Mouse (Mus musculus) stomach, postnatal 0 days (tissue): ENCODE data around the gene Ears2. TPM values are rescaled to one million over a fixed set of nuclear protein-coding genes. Genes with fewer than 3 reads are reported as not detected.

Experiments used
- ATAC-seq: fragments of 200-750 bp; cut with Nextera tagmentation; 2 replicates; pipeline ENCODE4 v1.8.0; 2017; ENCODE audit not compliant: low FRiP score, low TSS enrichment
- DNase-seq: peaks from one replicate; pipeline ENCODE4 v3.0.0-alpha.2; 2016; ENCODE audit warnings: low spot score
- H3K27ac ChIP-seq: fragments of 300-500 bp; sonication (generic); replicated peaks from 2 replicates; pipeline ENCODE4 v1.5.1; 2014; ENCODE audit warnings: mild to moderate bottlenecking, control low read depth
- H3K27me3 ChIP-seq: fragments of 300-500 bp; sonication (generic); 2 replicates; pipeline ENCODE4 v1.6.1; 2014; ENCODE audit warnings: low read length; ENCODE audit not compliant: control insufficient read depth, insufficient read depth
- H3K36me3 ChIP-seq: fragments of 300-500 bp; sonication (generic); 2 replicates; pipeline ENCODE4 v1.6.1; 2014; ENCODE audit warnings: low read length, mixed read lengths; ENCODE audit not compliant: control insufficient read depth, insufficient read depth
- H3K4me1 ChIP-seq: fragments of 300-500 bp; sonication (generic); replicated peaks from 2 replicates; pipeline ENCODE4 v1.6.1; 2014; ENCODE audit warnings: antibody characterized with exemption; ENCODE audit not compliant: control insufficient read depth, insufficient read depth
- H3K4me2 ChIP-seq: fragments of 300-500 bp; sonication (generic); replicated peaks from 2 replicates; pipeline ENCODE4 v1.6.1; 2014; ENCODE audit warnings: low read depth, mild to moderate bottlenecking, control low read depth, moderate library complexity
- H3K4me3 ChIP-seq: fragments of 300-500 bp; sonication (generic); 2 replicates; pipeline ENCODE4 v1.5.1; 2014; ENCODE audit warnings: low read depth, low read length, control low read depth
- H3K9ac ChIP-seq: fragments of 300-500 bp; sonication (generic); 2 replicates; pipeline ENCODE4 v1.6.1; 2014; ENCODE audit warnings: mild to moderate bottlenecking, low read length, control low read depth, mixed read lengths
- H3K9me3 ChIP-seq: fragments of 300-500 bp; sonication (generic); 2 replicates; pipeline ENCODE4 v1.6.1; 2016; ENCODE audit warnings: low read length; ENCODE audit not compliant: control insufficient read depth
- CTCF ChIP-seq: IDR thresholded peaks from 2 replicates; pipeline ENCODE4 v1.5.1; 2016; ENCODE audit warnings: antibody characterized with exemption, low read depth, mild to moderate bottlenecking, moderate library complexity
- EP300 ChIP-seq: optimal IDR thresholded peaks from 2 replicates; pipeline ENCODE3; 2016; ENCODE audit warnings: antibody characterized with exemption
- WGBS: fragments of 180-500 bp; shearing (Covaris S2); extraction: QIAGEN DNeasy Blood & Tissue Kit; methylation state at CpG from one replicate; pipeline ENCODE4 v1.1.7; 2014; 5-methylcytosine and 5-hydroxymethylcytosine counted together
- polyA plus RNA-seq: library from polyadenylated mRNA; unstranded; fragments of >200 nt; fragmentation: Nextera tagmentation; extraction: Ambion mirVana; gene quantifications from 2 replicates; pipeline ENCODE4 v1.2.1, GENCODE M21; 2015

The Ears2 gene
- polyA plus RNA-seq, 1 experiment from 2014 or later: 10.7 TPM

DNA sequence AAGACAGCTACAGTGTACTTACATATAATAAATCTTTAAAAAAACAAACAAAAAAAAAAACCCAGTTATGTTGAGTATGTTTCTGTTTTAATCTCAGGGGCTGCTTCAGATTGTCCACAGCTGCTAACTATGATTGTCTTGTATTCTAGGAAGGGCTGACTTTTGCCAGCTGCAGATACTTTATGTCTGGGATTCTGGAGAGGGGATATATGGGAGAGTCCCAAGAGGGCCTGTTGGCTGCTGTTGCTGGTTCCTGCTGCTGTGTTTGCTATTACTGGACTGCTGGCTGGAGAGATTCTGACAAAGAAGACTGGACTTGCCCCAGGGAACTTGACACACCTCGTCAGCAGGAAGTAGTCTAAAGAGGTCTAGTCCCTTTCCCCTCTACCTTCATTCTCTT lies 16.2 kb downstream of the Ears2 start:
- TF ChIP-seq CTCF: no peak
- TF ChIP-seq EP300: no peak
- WGBS: 67% methylated on average over 1 of the region's 1 CpGs
- DNase-seq (no peak), ATAC-seq (no peak)
- no peak overlapping the region for H3K27ac ChIP-seq
- H3K4me3 ChIP-seq: no peak overlapping the region
- H3K9ac ChIP-seq: no peak overlapping the region
- H3K4me2 ChIP-seq: no peak overlapping the region
- no peaks in the 10 kb centered on the region for H3K27me3 ChIP-seq
- H3K36me3 ChIP-seq: peaks cover 3% of the 10 kb centered on the region; the same call in 1 of the 2 replicates
- no peaks in the 10 kb centered on the region for H3K9me3 ChIP-seq
- H3K4me1 ChIP-seq: no peaks in the 10 kb centered on the region

DNA sequence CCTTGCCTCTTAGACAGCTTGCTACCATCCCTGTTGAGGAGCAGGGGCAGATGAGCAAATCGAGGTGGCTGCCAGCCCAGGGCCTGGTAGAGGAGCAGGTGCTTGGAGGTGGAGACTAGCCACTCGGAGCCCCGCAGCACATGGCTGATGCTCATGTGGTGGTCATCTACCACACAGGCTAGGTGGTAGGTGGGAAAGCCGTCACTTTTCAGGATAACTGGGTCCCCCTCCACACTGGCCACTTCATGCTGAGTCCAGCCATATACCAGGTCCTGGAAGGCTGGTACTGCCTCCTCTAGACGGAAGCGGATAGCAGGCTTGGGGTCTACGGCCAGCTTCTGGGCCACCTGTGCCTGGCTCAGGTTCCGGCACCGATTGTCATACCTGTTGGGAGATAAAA lies 18.9 kb downstream of the Ears2 start:
- Histone ChIP-seq H3K4me2 (no peak overlapping the region), H3K27ac (no peak overlapping the region), H3K4me3 (no peak overlapping the region), H3K9me3 (no peaks in the 10 kb centered on the region), H3K36me3 (0 out of 2 replicates have a peak, but pooled peaks cover 4% of the 10 kb centered on the region), H3K9ac (no peak overlapping the region), H3K27me3 (no peaks in the 10 kb centered on the region), H3K4me1 (no peaks in the 10 kb centered on the region)
- TF ChIP-seq CTCF (no peak), EP300 (no peak)
- 93% methylated on average over 9 of the region's 9 CpGs for WGBS
- ATAC-seq (no peak), DNase-seq (no peak)

DNA sequence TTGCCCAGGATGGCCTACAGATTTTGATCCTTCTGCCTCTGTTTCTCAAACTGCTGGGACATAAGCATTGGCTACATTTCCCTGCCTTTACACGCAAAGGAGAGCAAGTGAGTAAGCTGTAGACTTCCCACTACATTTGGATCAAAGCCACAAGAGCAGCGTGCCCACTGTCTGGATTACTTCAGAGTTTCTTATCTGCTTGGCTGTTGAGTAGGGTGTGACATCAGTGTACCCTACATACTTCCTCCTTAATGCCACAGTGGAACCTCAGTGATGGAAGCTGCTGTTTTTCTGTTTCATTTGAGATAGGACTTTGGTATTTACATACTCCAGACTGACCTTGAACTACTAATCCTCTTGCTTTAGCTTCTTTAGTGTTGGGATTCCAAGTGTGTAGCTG lies 20.2 kb downstream of the Ears2 start:
- Histone ChIP-seq H3K27ac (no peak overlapping the region), H3K27me3 (no peaks in the 10 kb centered on the region), H3K9me3 (no peaks in the 10 kb centered on the region), H3K4me2 (no peak overlapping the region), H3K36me3 (0 out of 2 replicates have a peak, but pooled peaks cover 4% of the 10 kb centered on the region), H3K4me3 (no peak overlapping the region), H3K9ac (no peak overlapping the region), H3K4me1 (no peaks in the 10 kb centered on the region)
- no peak for TF ChIP-seq EP300
- no peak for TF ChIP-seq CTCF
- 55% methylated on average over 2 of the region's 2 CpGs for WGBS
- ATAC-seq (no peak), DNase-seq (no peak)

DNA sequence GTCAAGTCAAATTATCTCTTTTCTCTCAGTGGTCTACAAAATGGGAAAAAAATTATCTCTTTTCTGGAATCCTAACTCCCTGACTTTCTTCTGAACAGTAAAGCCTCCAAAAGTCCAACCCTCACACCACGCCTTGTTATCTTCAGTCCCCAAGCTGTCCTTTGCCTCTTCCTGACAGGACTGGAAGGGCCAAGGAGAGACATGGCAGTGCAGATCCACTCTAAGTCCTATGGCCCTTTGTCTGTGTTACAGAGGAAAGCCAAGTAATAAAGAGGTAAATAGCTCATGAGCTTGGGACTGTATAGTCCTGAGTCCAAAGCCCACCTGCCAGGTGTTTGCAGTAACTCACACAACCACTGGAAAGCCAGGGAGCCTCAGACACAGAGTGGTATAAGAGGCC lies 21.4 kb downstream of the Ears2 start:
- DNase-seq (no peak), ATAC-seq (no peak)
- TF ChIP-seq EP300 (no peak), CTCF (no peak)
- WGBS: 70% methylated on average over 1 of the region's 1 CpGs
- Histone ChIP-seq H3K4me1 (no peaks in the 10 kb centered on the region), H3K4me3 (no peak overlapping the region), H3K4me2 (no peak overlapping the region), H3K9ac (no peak overlapping the region), H3K27ac (peak overlapping the region; percentile 71), H3K27me3 (no peaks in the 10 kb centered on the region), H3K36me3 (peaks cover 4% of the 10 kb centered on the region; the same call in 1 of the 2 replicates), H3K9me3 (no peaks in the 10 kb centered on the region)

DNA sequence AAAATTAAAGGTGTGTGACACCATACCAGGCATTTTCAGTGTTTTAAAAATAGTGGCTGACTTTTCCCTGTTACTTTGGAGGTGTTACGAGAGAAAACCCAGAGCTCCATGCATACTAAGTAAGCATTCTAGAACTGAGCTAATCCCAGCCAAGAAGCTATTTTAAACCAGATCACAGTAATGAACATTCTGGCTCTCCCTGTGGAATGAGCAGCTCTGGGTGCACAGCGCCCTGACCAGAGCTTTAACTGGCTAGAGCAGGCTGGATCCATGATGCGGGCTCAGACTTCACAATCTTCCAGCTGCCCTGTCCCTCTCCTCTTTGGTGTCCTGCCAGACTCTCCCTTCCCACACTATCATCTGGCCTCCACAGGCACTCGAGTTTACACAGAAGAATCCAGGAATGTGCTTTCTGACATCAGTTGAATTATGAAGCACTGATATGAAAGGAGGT lies 21.9 kb downstream of the Ears2 start:
- no peak overlapping the region for H3K4me3 ChIP-seq
- TF ChIP-seq EP300: no peak
- TF ChIP-seq CTCF: no peak
- WGBS: 56% methylated on average over 4 of the region's 4 CpGs
- no peaks in the 10 kb centered on the region for H3K27me3 ChIP-seq
- DNase-seq (no peak), ATAC-seq (peak; percentile 51; the same call in 1 of the 2 replicates)
- no peaks in the 10 kb centered on the region for H3K9me3 ChIP-seq
- H3K9ac ChIP-seq: no peak overlapping the region
- no peaks in the 10 kb centered on the region for H3K4me1 ChIP-seq
- H3K36me3 ChIP-seq: peaks cover 4% of the 10 kb centered on the region; the same call in 1 of the 2 replicates
- H3K27ac ChIP-seq: peak overlapping the region; percentile 71
- H3K4me2 ChIP-seq: no peak overlapping the region

DNA sequence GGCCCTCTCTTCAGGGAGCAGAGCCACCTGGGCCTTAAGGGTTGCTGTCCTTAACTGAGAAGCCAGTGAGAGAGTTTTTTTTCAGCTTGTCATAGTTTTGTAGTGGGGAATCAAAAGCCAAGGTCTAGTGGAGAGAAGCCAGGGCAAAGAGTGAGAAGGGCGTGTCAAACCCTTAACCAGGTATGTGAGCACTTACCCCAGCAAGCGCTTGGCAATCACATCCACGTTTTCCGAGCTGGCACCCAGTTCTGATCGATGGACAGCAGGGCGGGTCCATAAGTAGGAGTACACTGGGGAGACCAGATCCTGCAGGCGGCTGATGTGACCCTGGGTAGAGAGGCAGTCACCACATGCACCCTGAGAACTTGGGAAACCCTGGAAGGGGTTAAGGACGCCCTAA lies 23.0 kb downstream of the Ears2 start:
- no peak for TF ChIP-seq CTCF
- TF ChIP-seq EP300: no peak
- Histone ChIP-seq H3K4me3 (no peak overlapping the region), H3K4me2 (no peak overlapping the region), H3K36me3 (peaks cover 7% of the 10 kb centered on the region; the same call in 1 of the 2 replicates), H3K9me3 (no peaks in the 10 kb centered on the region), H3K9ac (no peak overlapping the region), H3K4me1 (no peaks in the 10 kb centered on the region), H3K27me3 (no peaks in the 10 kb centered on the region), H3K27ac (no peak overlapping the region)
- DNase-seq (no peak), ATAC-seq (no peak)
- 81% methylated on average over 8 of the region's 8 CpGs for WGBS
